Mouse (Mus musculus): ENCODE measurements around the gene Ank3. TPM values are rescaled to one million over a fixed set of nuclear protein-coding genes. Genes with fewer than 3 reads are reported as not detected.

The Ank3 gene
- polyA plus RNA-seq, 1 experiment from 2014 or later, result 69.3 TPM

DNA sequence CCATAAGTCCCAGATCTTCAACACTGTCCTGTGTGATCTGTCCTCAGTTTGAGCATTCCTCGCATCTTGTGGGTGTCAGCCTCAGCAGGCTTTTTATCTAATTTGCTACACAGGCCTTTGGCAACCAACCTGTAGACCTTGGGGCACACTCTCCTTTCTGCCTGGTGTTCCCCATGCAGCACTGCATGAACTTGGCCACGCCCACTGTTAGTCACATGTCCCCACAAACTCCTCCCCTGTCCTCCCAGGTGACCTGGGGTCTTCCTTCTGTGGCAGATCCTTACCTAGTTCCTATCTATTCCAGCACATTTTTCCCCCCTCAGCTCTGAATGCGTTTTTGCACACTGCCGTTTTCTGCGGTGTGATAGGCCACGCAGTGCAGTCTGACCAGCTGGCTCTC lies 55.0 kb downstream of the Ank3 start:
- Histone ChIP-seq H3K27me3 (replicated peaks; ENCODE audit: control insufficient read depth, insufficient read depth, low read length) (no peaks in the 10 kb centered on the region), H3K4me2 (ENCODE audit: low read length) (no peak overlapping the region), H3K4me3 (ENCODE audit: low read length) (no peak overlapping the region), H3K9ac (ENCODE audit: low read depth, low read length) (no peak overlapping the region), H3K4me1 (ENCODE audit: control insufficient read depth, insufficient read depth, low read depth, low read length) (peaks cover 3% of the 10 kb centered on the region), H3K36me3 (ENCODE audit: control insufficient read depth, insufficient read depth, low read length) (no peaks in the 10 kb centered on the region), H3K9me3 (ENCODE audit: control insufficient read depth, low read length) (no peaks in the 10 kb centered on the region), H3K27ac (ENCODE audit: low read depth, low read length) (no peak overlapping the region)
- 0 out of 2 replicates have a peak, but pooled peaks have one; percentile 41 for ATAC-seq
- 88% methylated on average over 6 of the region's 6 CpGs for whole genome bisulfite sequencing

DNA sequence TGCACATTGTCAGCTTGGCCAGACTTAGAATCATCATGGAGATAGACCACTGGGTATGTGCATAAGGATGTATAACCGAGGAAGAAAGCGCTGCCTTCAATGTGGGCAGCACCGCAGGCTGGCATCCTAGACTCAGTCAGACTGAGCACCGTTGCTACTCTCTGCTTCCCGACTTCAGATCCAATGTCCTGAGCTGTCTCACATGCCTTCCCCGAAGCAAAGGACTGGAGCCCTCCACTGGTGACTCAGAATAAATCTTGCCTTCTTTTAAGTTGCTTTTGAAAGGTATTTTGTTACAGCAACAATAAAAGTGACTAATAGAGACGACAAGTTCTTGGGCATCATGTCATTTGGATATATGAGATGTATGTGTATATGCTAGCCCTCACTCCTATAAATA lies 55.9 kb downstream of the Ank3 start:
- WGBS, result 49% methylated on average over 7 of the region's 7 CpGs
- Histone ChIP-seq H3K4me3 (ENCODE audit: low read length) (no peak overlapping the region), H3K27me3 (replicated peaks; ENCODE audit: control insufficient read depth, insufficient read depth, low read length) (no peaks in the 10 kb centered on the region), H3K27ac (ENCODE audit: low read depth, low read length) (no peak overlapping the region), H3K36me3 (ENCODE audit: control insufficient read depth, insufficient read depth, low read length) (no peaks in the 10 kb centered on the region), H3K9ac (ENCODE audit: low read depth, low read length) (no peak overlapping the region; the same call in 1 of the 2 replicates), H3K4me1 (ENCODE audit: control insufficient read depth, insufficient read depth, low read depth, low read length) (peaks cover 3% of the 10 kb centered on the region), H3K4me2 (ENCODE audit: low read length) (no peak overlapping the region), H3K9me3 (ENCODE audit: control insufficient read depth, low read length) (no peaks in the 10 kb centered on the region)
- no peak for ATAC-seq

GRCm38 (mm10) chr10:69464826-69465225 lies 66.3 kb downstream of the Ank3 start:
- no peak overlapping the region; the same call in 1 of the 2 replicates for H3K9ac ChIP-seq (ENCODE audit: low read depth, low read length)
- no peaks in the 10 kb centered on the region for H3K36me3 ChIP-seq (ENCODE audit: control insufficient read depth, insufficient read depth, low read length)
- peaks cover 27% of the 10 kb centered on the region for H3K4me1 ChIP-seq (ENCODE audit: control insufficient read depth, insufficient read depth, low read depth, low read length)
- no peak; the same call in 1 of the 2 replicates for ATAC-seq
- H3K4me3 ChIP-seq (ENCODE audit: low read length), result no peak overlapping the region
- no peaks in the 10 kb centered on the region for H3K9me3 ChIP-seq (ENCODE audit: control insufficient read depth, low read length)
- H3K27ac ChIP-seq (ENCODE audit: low read depth, low read length), result peak overlapping the region; percentile 69
- WGBS, result 35% methylated on average over 4 of the region's 4 CpGs
- no peaks in the 10 kb centered on the region for H3K27me3 ChIP-seq (replicated peaks; ENCODE audit: control insufficient read depth, insufficient read depth, low read length)
- H3K4me2 ChIP-seq (ENCODE audit: low read length), result no peak overlapping the region

GRCm38 (mm10) chr10:69465558-69466200 lies 67.1 kb downstream of the Ank3 start:
- peaks cover 27% of the 10 kb centered on the region for H3K4me1 ChIP-seq (ENCODE audit: control insufficient read depth, insufficient read depth, low read depth, low read length)
- H3K4me3 ChIP-seq (ENCODE audit: low read length), result no peak overlapping the region
- peak; percentile 92 for ATAC-seq
- H3K9me3 ChIP-seq (ENCODE audit: control insufficient read depth, low read length), result no peaks in the 10 kb centered on the region
- H3K36me3 ChIP-seq (ENCODE audit: control insufficient read depth, insufficient read depth, low read length), result no peaks in the 10 kb centered on the region
- H3K9ac ChIP-seq (ENCODE audit: low read depth, low read length), result no peak overlapping the region
- peak overlapping the region; percentile 73 for H3K27ac ChIP-seq (ENCODE audit: low read depth, low read length)
- no peaks in the 10 kb centered on the region for H3K27me3 ChIP-seq (replicated peaks; ENCODE audit: control insufficient read depth, insufficient read depth, low read length)
- 17% methylated on average over 11 of the region's 11 CpGs for WGBS
- peak overlapping the region; percentile 26 for H3K4me2 ChIP-seq (ENCODE audit: low read length)

- Histone ChIP-seq H3K36me3 (ENCODE audit: control insufficient read depth, insufficient read depth, low read length) (no peaks in the 10 kb centered on the region), H3K4me2 (ENCODE audit: low read length) (no peak overlapping the region; the same call in 1 of the 2 replicates), H3K27me3 (replicated peaks; ENCODE audit: control insufficient read depth, insufficient read depth, low read length) (no peaks in the 10 kb centered on the region), H3K9ac (ENCODE audit: low read depth, low read length) (no peak overlapping the region), H3K4me1 (ENCODE audit: control insufficient read depth, insufficient read depth, low read depth, low read length) (peaks cover 27% of the 10 kb centered on the region), H3K27ac (ENCODE audit: low read depth, low read length) (peak overlapping the region; percentile 73), H3K4me3 (ENCODE audit: low read length) (no peak overlapping the region), H3K9me3 (ENCODE audit: control insufficient read depth, low read length) (no peaks in the 10 kb centered on the region)
- no peak for ATAC-seq
- WGBS, result 27% methylated on average over 2 of the region's 2 CpGs
These were observed 67.6 kb downstream of the Ank3 start for GRCm38 (mm10) chr10:69466201-69466585.

DNA sequence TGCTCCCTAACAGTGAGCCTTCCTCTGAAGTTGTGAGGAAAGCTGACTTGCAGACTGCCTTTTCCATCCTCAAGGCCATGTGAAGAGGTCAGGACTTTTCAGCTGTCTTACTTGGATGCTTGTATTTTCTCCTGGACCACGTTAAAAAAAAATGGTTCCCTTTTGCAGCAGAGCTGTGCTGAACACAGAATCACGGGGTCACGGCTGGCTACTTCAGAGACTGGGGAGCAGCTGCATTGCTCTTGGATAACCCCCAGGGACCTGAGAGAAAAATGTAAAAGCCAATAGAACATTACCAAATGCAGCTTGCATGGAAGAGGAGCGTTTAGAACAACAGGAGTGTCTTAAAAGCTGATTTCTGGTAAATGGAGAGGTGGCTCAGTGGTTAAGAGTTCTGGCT lies 68.0 kb downstream of the Ank3 start:
- Histone ChIP-seq H3K9me3 (ENCODE audit: control insufficient read depth, low read length) (no peaks in the 10 kb centered on the region), H3K9ac (ENCODE audit: low read depth, low read length) (no peak overlapping the region), H3K4me3 (ENCODE audit: low read length) (no peak overlapping the region), H3K4me1 (ENCODE audit: control insufficient read depth, insufficient read depth, low read depth, low read length) (peaks cover 27% of the 10 kb centered on the region), H3K36me3 (ENCODE audit: control insufficient read depth, insufficient read depth, low read length) (no peaks in the 10 kb centered on the region), H3K27ac (ENCODE audit: low read depth, low read length) (peak overlapping the region; percentile 73), H3K4me2 (ENCODE audit: low read length) (no peak overlapping the region; the same call in 1 of the 2 replicates), H3K27me3 (replicated peaks; ENCODE audit: control insufficient read depth, insufficient read depth, low read length) (no peaks in the 10 kb centered on the region)
- ATAC-seq, result no peak
- WGBS, result 13% methylated on average over 4 of the region's 4 CpGs

DNA sequence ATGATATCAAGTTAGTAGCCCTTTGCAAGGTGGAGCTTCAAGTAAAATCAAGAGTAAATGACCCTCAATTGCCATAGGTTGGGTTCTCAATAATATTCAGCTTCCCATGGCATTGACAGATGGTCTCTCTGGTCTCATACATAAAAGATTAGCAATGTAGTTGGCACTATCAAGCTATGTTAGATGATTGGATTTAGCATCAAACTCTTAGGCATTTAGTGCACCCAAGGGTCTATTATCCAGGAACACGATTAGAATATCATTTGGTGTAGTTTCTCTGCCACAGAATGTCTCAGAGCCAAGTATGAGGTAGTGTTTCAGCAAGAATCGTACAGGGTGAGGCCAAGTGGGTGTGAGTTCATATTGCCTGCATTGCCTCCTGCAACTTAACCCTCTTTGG lies 68.6 kb downstream of the Ank3 start:
- Histone ChIP-seq H3K27me3 (replicated peaks; ENCODE audit: control insufficient read depth, insufficient read depth, low read length) (no peaks in the 10 kb centered on the region), H3K4me1 (ENCODE audit: control insufficient read depth, insufficient read depth, low read depth, low read length) (peaks cover 27% of the 10 kb centered on the region), H3K9me3 (ENCODE audit: control insufficient read depth, low read length) (no peaks in the 10 kb centered on the region), H3K27ac (ENCODE audit: low read depth, low read length) (peak overlapping the region; percentile 73; the same call in 1 of the 2 replicates), H3K4me3 (ENCODE audit: low read length) (no peak overlapping the region), H3K4me2 (ENCODE audit: low read length) (no peak overlapping the region), H3K36me3 (ENCODE audit: control insufficient read depth, insufficient read depth, low read length) (no peaks in the 10 kb centered on the region), H3K9ac (ENCODE audit: low read depth, low read length) (no peak overlapping the region)
- ATAC-seq, result no peak
- 26% methylated on average over 2 of the region's 2 CpGs for WGBS

GRCm38 (mm10) chr10:69471841-69472240 lies 73.3 kb downstream of the Ank3 start:
- Histone ChIP-seq H3K4me2 (ENCODE audit: low read length) (no peak overlapping the region), H3K4me3 (ENCODE audit: low read length) (no peak overlapping the region), H3K9ac (ENCODE audit: low read depth, low read length) (no peak overlapping the region), H3K4me1 (ENCODE audit: control insufficient read depth, insufficient read depth, low read depth, low read length) (peaks cover 9% of the 10 kb centered on the region), H3K27ac (ENCODE audit: low read depth, low read length) (no peak overlapping the region), H3K9me3 (ENCODE audit: control insufficient read depth, low read length) (no peaks in the 10 kb centered on the region), H3K36me3 (ENCODE audit: control insufficient read depth, insufficient read depth, low read length) (no peaks in the 10 kb centered on the region), H3K27me3 (replicated peaks; ENCODE audit: control insufficient read depth, insufficient read depth, low read length) (no peaks in the 10 kb centered on the region)
- ATAC-seq, result no peak
- 53% methylated on average over 4 of the region's 4 CpGs for WGBS

- ATAC-seq, result no peak
- 24% methylated on average over 1 of the region's 1 CpGs for WGBS
- no peak overlapping the region for H3K9ac ChIP-seq (ENCODE audit: low read depth, low read length)
- no peak overlapping the region for H3K27ac ChIP-seq (ENCODE audit: low read depth, low read length)
- H3K4me3 ChIP-seq (ENCODE audit: low read length), result no peak overlapping the region
- no peaks in the 10 kb centered on the region for H3K9me3 ChIP-seq (ENCODE audit: control insufficient read depth, low read length)
- no peaks in the 10 kb centered on the region for H3K36me3 ChIP-seq (ENCODE audit: control insufficient read depth, insufficient read depth, low read length)
- H3K27me3 ChIP-seq (replicated peaks; ENCODE audit: control insufficient read depth, insufficient read depth, low read length), result no peaks in the 10 kb centered on the region
- no peak overlapping the region for H3K4me2 ChIP-seq (ENCODE audit: low read length)
- no peaks in the 10 kb centered on the region for H3K4me1 ChIP-seq (ENCODE audit: control insufficient read depth, insufficient read depth, low read depth, low read length)
These were observed 78.3 kb downstream of the Ank3 start for GRCm38 (mm10) chr10:69476871-69477270.

All from hindbrain, embryonic 16.5 days (tissue).